Mouse (Mus musculus) B cell, adult (primary cell): ENCODE measurements around the gene Vmn1r83. TPM values are rescaled to one million over a fixed set of nuclear protein-coding genes. Genes with fewer than 3 reads are reported as not detected.

Experiments used
- total RNA-seq: library from RNA; stranded (reverse); gene quantifications from 4 replicates; pipeline ENCODE4 v1.2.4, GENCODE M21; 2023; ENCODE audit not compliant: inconsistent age

The Vmn1r83 gene
- total RNA-seq: not detected in 4 replicates

GRCm38 (mm10) chr7:12329381-12329780 lies at the start of gene Vmn1r83:
Vmn1r83 (minus strand) TSS chr7:12329481.

GRCm38 (mm10) chr7:12369173-12369572 lies 39.9 kb upstream of the Vmn1r83 start, which contains the start of gene Vmn1r84:
Vmn1r84 (minus strand) TSS chr7:12369273.

GRCm38 (mm10) chr7:12300130-12300529 lies 29.2 kb downstream of the Vmn1r83 start, which contains the start of gene Vmn1r82:
Vmn1r82 (plus strand) TSS chr7:12300430.

Other genes with a start within 250 kb of the Vmn1r83 start
- not detected in 4 replicates for gene Vmn1r78, start 179.2 kb downstream of the Vmn1r83 start, total RNA-seq
- not detected in 4 replicates for gene Vmn1r79, start 158.2 kb downstream of the Vmn1r83 start, total RNA-seq
- gene Vmn1r80, start 140.2 kb downstream of the Vmn1r83 start, total RNA-seq: not detected in 4 replicates
- gene Vmn1r81, start 61.2 kb downstream of the Vmn1r83 start, total RNA-seq: not detected in 4 replicates
- not detected in 4 replicates for gene Vmn1r82, start 29.1 kb downstream of the Vmn1r83 start, total RNA-seq
- not detected in 4 replicates for gene Vmn1r84, start 39.8 kb upstream of the Vmn1r83 start, total RNA-seq
- 1.5 to 2.9 TPM (median 2.3 TPM) in 4 replicates for gene Zfp551, start 93.3 kb upstream of the Vmn1r83 start, total RNA-seq
- 6.2 to 7.5 TPM (median 7.4 TPM) in 4 replicates for gene Zfp606, start 148.8 kb upstream of the Vmn1r83 start, total RNA-seq
- not detected in 4 replicates for gene 2900092C05Rik, start 183.0 kb upstream of the Vmn1r83 start, total RNA-seq